Mouse (Mus musculus): ENCODE data around the gene Cryzl1. TPM values are rescaled to one million over a fixed set of nuclear protein-coding genes. Genes with fewer than 3 reads are reported as not detected.

The Cryzl1 gene
- polyA plus RNA-seq, 1 experiment from 2014 or later, result 40.9 TPM

Other genes with a start within 250 kb of the Cryzl1 start
- gene Ifnar1, start 243.7 kb downstream of the Cryzl1 start, polyA plus RNA-seq (2016; fragmentation: Nextera tagmentation; extraction: Ambion mirVana), result 24.5 and 27.8 TPM in 2 replicates
- gene Ifngr2, start 181.9 kb downstream of the Cryzl1 start, polyA plus RNA-seq (2016; fragmentation: Nextera tagmentation; extraction: Ambion mirVana), result 17.1 and 17.9 TPM in 2 replicates
- gene Tmem50b, start 131.2 kb downstream of the Cryzl1 start, polyA plus RNA-seq (2016; fragmentation: Nextera tagmentation; extraction: Ambion mirVana), result 6.7 and 6.8 TPM in 2 replicates
- gene Dnajc28, start 109.9 kb downstream of the Cryzl1 start, polyA plus RNA-seq (2016; fragmentation: Nextera tagmentation; extraction: Ambion mirVana), result 1.8 and 2.8 TPM in 2 replicates
- 158 and 160 TPM in 2 replicates for gene Gart, start 82.0 kb downstream of the Cryzl1 start, polyA plus RNA-seq (2016; fragmentation: Nextera tagmentation; extraction: Ambion mirVana)
- 60.5 and 65.0 TPM in 2 replicates for gene Son, start 81.5 kb downstream of the Cryzl1 start, polyA plus RNA-seq (2016; fragmentation: Nextera tagmentation; extraction: Ambion mirVana)
- 48.4 and 54.9 TPM in 2 replicates for gene Donson, start 40.2 kb downstream of the Cryzl1 start, polyA plus RNA-seq (2016; fragmentation: Nextera tagmentation; extraction: Ambion mirVana)
- 47.5 and 52.3 TPM in 2 replicates for gene Itsn1, start 306 bp upstream of the Cryzl1 start, polyA plus RNA-seq (2016; fragmentation: Nextera tagmentation; extraction: Ambion mirVana)

Measured in liver, embryonic 12.5 days (tissue).